Mouse (Mus musculus) neural tube, embryonic 11.5 days (tissue): ENCODE measurements around the gene Flvcr1. TPM values are rescaled to one million over a fixed set of nuclear protein-coding genes. Genes with fewer than 3 reads are reported as not detected.
"Not testable (repeated sequence)": the region's sequence is repeated elsewhere in the genome, so short reads cannot be mapped to it uniquely, and the experiment has no call there.

Experiments
- ATAC-seq: fragments of 200-750 bp; cut with Nextera tagmentation; 2 replicates; pipeline ENCODE4 v1.8.0; 2017; ENCODE audit warnings: moderate number of reproducible peaks, mild to moderate bottlenecking, moderate TSS enrichment, moderate library complexity; ENCODE audit not compliant: insufficient read depth, low FRiP score, low TSS enrichment
- DNase-seq: peaks from one replicate; pipeline ENCODE4 v3.0.0-alpha.2; 2015; ENCODE audit warnings: low spot score
- H3K27ac ChIP-seq: fragments of 300-500 bp; sonication (generic); 2 replicates; pipeline ENCODE4 v1.5.1; 2014; ENCODE audit warnings: low read depth, mild to moderate bottlenecking, low read length
- H3K27me3 ChIP-seq: fragments of 300-500 bp; sonication (generic); 2 replicates; pipeline ENCODE4 v1.6.1; 2014; ENCODE audit warnings: mild to moderate bottlenecking, low read length, mixed read lengths; ENCODE audit not compliant: control insufficient read depth, insufficient read depth
- H3K36me3 ChIP-seq: fragments of 300-500 bp; sonication (generic); 2 replicates; pipeline ENCODE4 v1.6.1; 2014; ENCODE audit warnings: mild to moderate bottlenecking, low read length, moderate library complexity, mixed read lengths; ENCODE audit not compliant: control insufficient read depth, insufficient read depth
- H3K4me1 ChIP-seq: fragments of 300-500 bp; sonication (generic); 2 replicates; pipeline ENCODE4 v1.6.1; 2014; ENCODE audit warnings: low read length, mixed read lengths; ENCODE audit not compliant: control insufficient read depth, insufficient read depth
- H3K4me2 ChIP-seq: fragments of 300-500 bp; sonication (generic); 2 replicates; pipeline ENCODE4 v1.6.1; 2014; ENCODE audit warnings: low read depth, mild to moderate bottlenecking, moderate library complexity
- H3K4me3 ChIP-seq: fragments of 300-500 bp; sonication (generic); 2 replicates; pipeline ENCODE4 v1.5.1; 2014; ENCODE audit warnings: low read depth, low read length
- H3K9ac ChIP-seq: fragments of 300-500 bp; sonication (generic); 2 replicates; pipeline ENCODE4 v1.6.1; 2014; ENCODE audit warnings: mild to moderate bottlenecking, low read length
- H3K9me3 ChIP-seq: fragments of 300-500 bp; sonication (generic); 2 replicates; pipeline ENCODE4 v1.6.1; 2016; ENCODE audit warnings: low read length; ENCODE audit not compliant: control insufficient read depth
- WGBS: fragments of 180-500 bp; shearing (Covaris S2); extraction: QIAGEN DNeasy Blood & Tissue Kit; methylation state at CpG from one replicate; pipeline ENCODE4 v1.1.7; 2014; 5-methylcytosine and 5-hydroxymethylcytosine counted together
- polyA plus RNA-seq: library from polyadenylated mRNA; unstranded; fragments of >200 nt; fragmentation: Nextera tagmentation; extraction: Ambion mirVana; gene quantifications from 2 replicates; pipeline ENCODE4 v1.2.1, GENCODE M21; 2014

Gene Flvcr1
- polyA plus RNA-seq, 1 experiment from 2014 or later = 10.7 TPM

GRCm38 (mm10) chr1:191030922-191031425 lies 5.0 kb upstream of the Flvcr1 start:
- H3K4me3 ChIP-seq, H3K9me3 ChIP-seq, H3K27ac ChIP-seq, H3K4me2 ChIP-seq, DNase-seq, H3K36me3 ChIP-seq, H3K4me1 ChIP-seq, ATAC-seq, H3K27me3 ChIP-seq, H3K9ac ChIP-seq: not testable (repeated sequence)
- WGBS = 83% methylated on average over 6 of the region's 6 CpGs

- no peaks in the 10 kb centered on the region for H3K36me3 ChIP-seq
- ATAC-seq (no peak), DNase-seq (no peak)
- no peak overlapping the region for H3K27ac ChIP-seq
- no peaks in the 10 kb centered on the region for H3K27me3 ChIP-seq
- H3K4me2 ChIP-seq = no peak overlapping the region
- 83% methylated on average over 10 of the region's 10 CpGs for WGBS
- H3K9ac ChIP-seq = no peak overlapping the region
- H3K9me3 ChIP-seq = no peaks in the 10 kb centered on the region
- peaks cover 4% of the 10 kb centered on the region; the same call in 1 of the 2 replicates for H3K4me1 ChIP-seq
- H3K4me3 ChIP-seq = no peak overlapping the region
Observed at GRCm38 (mm10) chr1:191030182-191030581, 4.2 kb upstream of the Flvcr1 start.

- H3K9ac ChIP-seq = peak overlapping the region; percentile 89
- peak overlapping the region; percentile 64 for H3K27ac ChIP-seq
- H3K4me1 ChIP-seq = peaks cover 4% of the 10 kb centered on the region; the same call in 1 of the 2 replicates
- WGBS = 2% methylated on average over 69 of the region's 69 CpGs
- no peaks in the 10 kb centered on the region for H3K27me3 ChIP-seq
- ATAC-seq (peak; percentile 49), DNase-seq (peak; percentile 12)
- peak overlapping the region; percentile 98 for H3K4me2 ChIP-seq
- no peaks in the 10 kb centered on the region for H3K36me3 ChIP-seq
- H3K4me3 ChIP-seq = peak overlapping the region; percentile 74
- H3K9me3 ChIP-seq = no peaks in the 10 kb centered on the region
Observed at GRCm38 (mm10) chr1:191025016-191026012, 644 bp downstream of the Flvcr1 start.

- not testable (repeated sequence) for H3K4me3 ChIP-seq, ATAC-seq, H3K27me3 ChIP-seq, H3K9me3 ChIP-seq, H3K4me2 ChIP-seq, H3K4me1 ChIP-seq, H3K36me3 ChIP-seq, DNase-seq, H3K9ac ChIP-seq, H3K27ac ChIP-seq
- WGBS = 94% methylated on average over 5 of the region's 6 CpGs
Observed at GRCm38 (mm10) chr1:191023806-191024205, 2.2 kb downstream of the Flvcr1 start.

GRCm38 (mm10) chr1:191023140-191023539 lies 2.8 kb downstream of the Flvcr1 start:
- WGBS = 92% methylated on average over 2 of the region's 2 CpGs
- no peak for ATAC-seq

GRCm38 (mm10) chr1:191021016-191021415 lies 4.9 kb downstream of the Flvcr1 start:
- no peak overlapping the region for H3K9ac ChIP-seq
- WGBS = 66% methylated on average over 7 of the region's 7 CpGs
- H3K36me3 ChIP-seq = no peaks in the 10 kb centered on the region
- no peak for ATAC-seq
- no peaks in the 10 kb centered on the region for H3K4me1 ChIP-seq
- no peak overlapping the region for H3K4me3 ChIP-seq
- no peak overlapping the region for H3K27ac ChIP-seq
- H3K27me3 ChIP-seq = no peaks in the 10 kb centered on the region
- H3K4me2 ChIP-seq = no peak overlapping the region
- no peaks in the 10 kb centered on the region for H3K9me3 ChIP-seq
- no peak for DNase-seq

More at GRCm38 (mm10) chr1:191023140-191023539, 2.8 kb downstream of the Flvcr1 start:
- no peak for DNase-seq
- no peaks in the 10 kb centered on the region for H3K36me3 ChIP-seq
- peaks cover 4% of the 10 kb centered on the region; the same call in 1 of the 2 replicates for H3K4me1 ChIP-seq
- H3K27ac ChIP-seq = no peak overlapping the region
- H3K4me3 ChIP-seq = no peak overlapping the region
- no peak overlapping the region for H3K4me2 ChIP-seq
- no peaks in the 10 kb centered on the region for H3K9me3 ChIP-seq
- H3K9ac ChIP-seq = no peak overlapping the region
- no peaks in the 10 kb centered on the region for H3K27me3 ChIP-seq

GRCm38 (mm10) chr1:191020217-191020924 lies 5.6 kb downstream of the Flvcr1 start:
- 88% methylated on average over 3 of the region's 3 CpGs for WGBS
- no peak overlapping the region for H3K4me2 ChIP-seq
- no peak for DNase-seq

GRCm38 (mm10) chr1:191019803-191020202 lies 6.2 kb downstream of the Flvcr1 start:
- 97% methylated on average over 5 of the region's 5 CpGs for WGBS
- no peaks in the 10 kb centered on the region for H3K4me1 ChIP-seq

More at GRCm38 (mm10) chr1:191020217-191020924, 5.6 kb downstream of the Flvcr1 start:
- no peaks in the 10 kb centered on the region for H3K9me3 ChIP-seq
- no peak overlapping the region for H3K4me3 ChIP-seq
- no peak for ATAC-seq
- no peaks in the 10 kb centered on the region for H3K27me3 ChIP-seq
- no peak overlapping the region for H3K27ac ChIP-seq
- H3K9ac ChIP-seq = no peak overlapping the region
- H3K36me3 ChIP-seq = no peaks in the 10 kb centered on the region
- H3K4me1 ChIP-seq = no peaks in the 10 kb centered on the region

More at GRCm38 (mm10) chr1:191019803-191020202, 6.2 kb downstream of the Flvcr1 start:
- H3K4me3 ChIP-seq = no peak overlapping the region
- no peaks in the 10 kb centered on the region for H3K9me3 ChIP-seq
- H3K4me2 ChIP-seq = no peak overlapping the region
- H3K27me3 ChIP-seq = no peaks in the 10 kb centered on the region
- ATAC-seq (no peak), DNase-seq (no peak)
- no peak overlapping the region for H3K9ac ChIP-seq
- no peak overlapping the region for H3K27ac ChIP-seq
- no peaks in the 10 kb centered on the region for H3K36me3 ChIP-seq
